Comparison of ENCODE assay signal across 12 mouse cellular contexts in the genomic region with DNA sequence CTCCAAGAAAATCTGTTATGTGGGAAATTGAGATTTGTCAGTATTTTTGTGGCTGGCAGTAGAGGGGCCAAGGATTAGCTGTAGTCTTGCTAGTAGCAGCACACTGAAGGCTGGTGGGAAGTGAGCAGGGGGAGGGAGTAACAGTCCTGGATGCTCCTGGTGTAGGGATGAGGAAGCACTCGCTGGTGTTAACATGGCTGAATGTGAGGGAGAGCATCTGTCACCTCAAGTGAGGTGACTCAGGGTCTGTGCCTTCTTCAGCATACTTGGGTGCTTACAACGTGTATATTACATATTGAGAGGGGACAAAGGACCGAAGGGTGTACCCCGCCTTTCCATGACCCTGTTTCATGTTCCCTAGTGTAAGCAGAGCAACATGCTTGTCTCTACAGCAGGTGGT.
"Had no signal": no experiment of that assay in that cellular context is flagged by ENCODE, and none has a peak within 500 bp of the region (broad histone marks: within the 10 kb centered on the region; RNA-seq: fewer than 3 reads in every experiment).

No protein-coding gene starts in this region.

- H3K4me3 ChIP-seq: limb, embryonic 15.5 days; liver, embryonic 12.5 days; midbrain, embryonic 12.5 days had no signal

- ATAC-seq: intestine, postnatal 0 days; liver, embryonic 12.5 days; midbrain, embryonic 16.5 days had no signal

- H3K4me2 ChIP-seq: limb, embryonic 15.5 days; liver, embryonic 12.5 days; lung, embryonic 14.5 days; midbrain, embryonic 12.5 days had no signal

- H3K27me3 ChIP-seq: limb, embryonic 15.5 days; liver, embryonic 12.5 days had no signal

- H3K36me3 ChIP-seq: limb, embryonic 15.5 days; midbrain, embryonic 12.5 days had no signal

- DNase-seq: kidney, adult 8-10 months; kidney, postnatal 25 days; lung, embryonic 14.5 days; lung, postnatal 10 days; lung, postnatal 4 days; right cerebral cortex, postnatal 14 days had no signal

- H3K27ac ChIP-seq: limb, embryonic 15.5 days; liver, embryonic 12.5 days; midbrain, embryonic 12.5 days; stomach, postnatal 0 days had no signal

- H3K9ac ChIP-seq: limb, embryonic 15.5 days; liver, embryonic 12.5 days; lung, embryonic 14.5 days; midbrain, embryonic 12.5 days had no signal

- H3K9me3 ChIP-seq: limb, embryonic 15.5 days; liver, embryonic 12.5 days; midbrain, embryonic 12.5 days had no signal
